Mouse (Mus musculus) lung, adult 2 months (tissue): Measurements from ENCODE around the gene Katnb1. TPM values are rescaled to one million over a fixed set of nuclear protein-coding genes. Genes with fewer than 3 reads are reported as not detected.

Source experiments
- DNase-seq: peaks from one replicate; pipeline ENCODE4 v3.0.0; 2022
- H3K4me1 ChIP-seq: fragments of 200-500 bp; 2 replicates; pipeline ENCODE4 v1.6.1; 2011; ENCODE audit warnings: low read length; ENCODE audit not compliant: control insufficient read depth, insufficient read depth
- H3K4me3 ChIP-seq: fragments of 200-500 bp; replicated peaks from 2 replicates; pipeline ENCODE3; 2011; ENCODE audit warnings: low read depth, mild to moderate bottlenecking, control low read depth, low read length; ENCODE audit errors: extremely low read depth
- CTCF ChIP-seq: fragments of 200-500 bp; IDR thresholded peaks from 2 replicates; pipeline ENCODE4 v1.5.1; 2011; ENCODE audit warnings: mild to moderate bottlenecking, low read length, control low read depth; ENCODE audit not compliant: insufficient read depth
- POLR2A ChIP-seq: fragments of 200-500 bp; IDR thresholded peaks from 2 replicates; pipeline ENCODE4 v1.6.1; 2011; ENCODE audit warnings: low read depth, mild to moderate bottlenecking, control low read depth, low read length, borderline replicate concordance; ENCODE audit errors: extremely low read depth
- WGBS: fragments of 180-500 bp; shearing (Covaris S2); methylation state at CpG from one replicate; pipeline ENCODE4 v1.1.7; 2018; 5-methylcytosine and 5-hydroxymethylcytosine counted together
- polyA plus RNA-seq: library from polyadenylated mRNA; depleted of rRNA; stranded (reverse); fragments of >200 nt; gene quantifications from 2 replicates; pipeline ENCODE4 v1.2.3, GENCODE M21; 2012

Gene Katnb1
- polyA plus RNA-seq, 1 experiment, result 20.0 TPM

- H3K4me3 ChIP-seq, result no peak overlapping the region
- TF ChIP-seq POLR2A, result no peak
- TF ChIP-seq CTCF, result no peak
- H3K4me1 ChIP-seq, result peaks cover 21% of the 10 kb centered on the region
- DNase-seq, result no peak
- 82% methylated on average over 3 of the region's 3 CpGs for WGBS
Observed at GRCm38 (mm10) chr8:95136218-95136617, 55.2 kb downstream of the Katnb1 start.

GRCm38 (mm10) chr8:95137201-95137600 lies 56.2 kb downstream of the Katnb1 start:
- Histone ChIP-seq H3K4me1 (peaks cover 20% of the 10 kb centered on the region), H3K4me3 (peak overlapping the region; percentile 21)
- TF ChIP-seq CTCF (no peak), POLR2A (no peak)
- DNase-seq, result no peak
- WGBS, result 70% methylated on average over 12 of the region's 12 CpGs

- Histone ChIP-seq H3K4me1 (peaks cover 22% of the 10 kb centered on the region), H3K4me3 (peak overlapping the region; percentile 21)
- DNase-seq, result peak; percentile 68
- TF ChIP-seq POLR2A (no peak), CTCF (no peak)
- WGBS, result 30% methylated on average over 28 of the region's 28 CpGs
Observed at GRCm38 (mm10) chr8:95137641-95138098, 56.7 kb downstream of the Katnb1 start.

- WGBS, result 44% methylated on average over 6 of the region's 6 CpGs
- H3K4me1 ChIP-seq, result peaks cover 29% of the 10 kb centered on the region
- TF ChIP-seq CTCF (no peak), POLR2A (no peak)
- no peak overlapping the region for H3K4me3 ChIP-seq
- DNase-seq, result no peak
Observed at GRCm38 (mm10) chr8:95138341-95139050, 57.5 kb downstream of the Katnb1 start.

DNA sequence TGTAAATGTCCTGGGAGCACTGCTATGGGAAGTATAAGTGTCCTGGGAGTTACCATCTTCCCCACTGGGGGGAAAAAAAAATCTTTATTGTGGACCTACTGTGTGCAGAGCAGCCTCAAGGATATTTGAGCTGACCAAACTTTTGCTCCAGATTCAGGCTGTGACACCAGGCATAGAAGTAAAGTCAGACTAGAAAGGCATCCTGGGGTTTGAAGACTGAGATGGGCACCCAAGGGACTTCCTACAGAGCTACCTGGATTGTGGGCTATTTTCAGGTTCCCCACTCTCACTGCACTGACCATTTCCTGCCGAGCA lies 58.0 kb downstream of the Katnb1 start:
- H3K4me3 ChIP-seq, result no peak overlapping the region
- H3K4me1 ChIP-seq, result peaks cover 29% of the 10 kb centered on the region
- WGBS, result 19% methylated on average over 1 of the region's 1 CpGs
- no peak for TF ChIP-seq CTCF
- TF ChIP-seq POLR2A, result no peak
- DNase-seq, result no peak

- no peak for DNase-seq
- 33% methylated on average over 5 of the region's 5 CpGs for WGBS
- TF ChIP-seq POLR2A (no peak), CTCF (no peak)
- Histone ChIP-seq H3K4me3 (peak overlapping the region; percentile 42), H3K4me1 (peaks cover 29% of the 10 kb centered on the region)
Observed at GRCm38 (mm10) chr8:95140555-95140954, 59.6 kb downstream of the Katnb1 start.

DNA sequence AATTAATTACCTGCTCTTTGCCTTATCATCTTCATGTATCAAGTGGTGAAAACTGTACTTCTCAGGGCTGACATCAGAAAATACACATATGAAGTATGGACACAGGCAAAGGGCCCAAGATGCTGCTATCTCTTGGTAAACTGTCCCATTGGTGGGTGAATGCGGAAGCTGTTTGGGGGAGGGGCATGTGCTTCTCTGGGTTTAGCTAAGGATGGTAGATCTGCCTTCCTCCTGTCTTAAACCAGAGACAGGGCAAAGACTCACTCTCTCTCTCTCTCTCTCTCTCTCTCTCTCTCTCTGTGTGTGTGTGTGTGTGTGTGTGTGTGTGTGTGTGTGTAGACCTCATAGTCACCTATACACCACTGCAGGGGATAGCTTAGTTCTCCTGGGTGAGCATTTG lies 60.0 kb downstream of the Katnb1 start:
- H3K4me1 ChIP-seq, result peaks cover 29% of the 10 kb centered on the region
- DNase-seq, result no peak
- H3K4me3 ChIP-seq, result peak overlapping the region; percentile 22
- TF ChIP-seq CTCF, result no peak
- no peak for TF ChIP-seq POLR2A
- 45% methylated on average over 1 of the region's 1 CpGs for WGBS

DNA sequence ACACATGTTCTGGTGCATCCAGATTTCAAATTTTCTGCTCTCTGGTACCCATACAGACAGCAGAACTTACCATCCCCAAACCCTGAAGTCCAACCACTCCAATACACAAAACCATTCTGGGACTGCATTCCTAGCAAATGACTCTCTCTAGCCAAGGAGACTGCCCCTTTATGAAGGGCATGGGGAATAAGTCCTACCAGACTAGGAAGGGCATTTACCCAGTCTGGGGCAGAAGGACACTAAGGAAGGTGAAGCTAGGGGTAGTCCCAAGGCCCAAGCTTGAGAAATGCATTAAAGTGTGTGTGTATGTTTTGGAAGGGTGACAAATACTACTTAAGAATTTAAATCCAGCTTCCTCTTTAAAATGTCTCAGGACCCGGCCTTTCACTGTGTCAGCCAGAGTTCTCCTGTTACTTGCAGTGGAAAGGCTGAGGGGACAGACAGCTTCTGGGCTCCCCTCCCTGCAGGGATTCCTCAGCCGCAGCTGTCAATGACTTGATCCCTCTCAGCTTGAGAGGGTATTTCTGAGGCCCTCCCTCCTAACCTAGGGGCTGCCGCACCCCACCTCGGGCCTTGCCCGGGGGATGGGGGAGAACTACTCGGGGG lies 60.6 kb downstream of the Katnb1 start:
- peaks cover 29% of the 10 kb centered on the region for H3K4me1 ChIP-seq
- TF ChIP-seq POLR2A (no peak), CTCF (no peak)
- 0% methylated on average over 6 of the region's 6 CpGs for WGBS
- peak overlapping the region; percentile 70 for H3K4me3 ChIP-seq
- DNase-seq, result no peak

DNA sequence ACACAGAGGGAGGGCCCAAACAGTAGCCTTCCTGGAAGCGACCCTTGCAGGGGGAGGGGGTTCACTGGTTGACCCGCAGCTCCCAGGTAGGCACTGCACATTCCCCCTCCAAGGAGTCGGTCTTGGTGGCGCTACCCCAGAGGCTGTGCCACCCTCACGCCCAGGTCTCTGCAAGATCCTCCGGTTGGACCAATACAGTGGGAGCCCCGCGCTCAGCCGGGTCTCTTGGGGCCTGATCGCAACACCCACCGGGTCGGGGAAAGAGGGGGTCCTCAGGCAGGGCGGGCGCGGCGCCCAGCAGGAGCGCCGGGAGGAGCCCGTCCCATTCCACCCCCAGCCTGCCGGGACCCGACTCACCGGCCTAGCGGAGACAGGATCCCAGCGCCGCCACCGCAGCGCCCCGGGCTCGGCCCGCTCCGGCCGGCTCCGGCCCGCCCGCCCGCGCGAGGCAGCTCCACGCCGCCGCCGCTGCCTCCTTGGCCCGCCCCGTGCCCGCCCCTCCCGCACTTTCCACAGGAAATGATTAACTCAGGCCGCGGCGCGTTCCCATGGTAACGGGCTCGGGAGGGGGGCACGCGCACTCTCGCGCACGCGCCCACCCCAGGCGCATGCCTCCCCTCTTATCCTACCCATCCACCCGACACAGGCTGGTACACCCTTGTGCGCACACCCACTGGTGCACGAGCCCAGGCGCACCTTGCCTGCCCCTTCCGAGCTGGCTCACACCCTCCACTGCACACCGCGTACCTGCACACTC lies 61.3 kb downstream of the Katnb1 start:
- WGBS, result under 1% methylated on average over 65 of the region's 66 CpGs
- H3K4me1 ChIP-seq, result peaks cover 29% of the 10 kb centered on the region
- DNase-seq, result peak; percentile 71
- TF ChIP-seq CTCF (no peak), POLR2A (no peak)
- H3K4me3 ChIP-seq, result peak overlapping the region; percentile 82
